Mouse (Mus musculus): ENCODE results near the gene Comp. TPM values are rescaled to one million over a fixed set of nuclear protein-coding genes. Genes with fewer than 3 reads are reported as not detected.

Gene Comp
- polyA plus RNA-seq, 1 experiment from 2014 or later, result 0.14 TPM

DNA sequence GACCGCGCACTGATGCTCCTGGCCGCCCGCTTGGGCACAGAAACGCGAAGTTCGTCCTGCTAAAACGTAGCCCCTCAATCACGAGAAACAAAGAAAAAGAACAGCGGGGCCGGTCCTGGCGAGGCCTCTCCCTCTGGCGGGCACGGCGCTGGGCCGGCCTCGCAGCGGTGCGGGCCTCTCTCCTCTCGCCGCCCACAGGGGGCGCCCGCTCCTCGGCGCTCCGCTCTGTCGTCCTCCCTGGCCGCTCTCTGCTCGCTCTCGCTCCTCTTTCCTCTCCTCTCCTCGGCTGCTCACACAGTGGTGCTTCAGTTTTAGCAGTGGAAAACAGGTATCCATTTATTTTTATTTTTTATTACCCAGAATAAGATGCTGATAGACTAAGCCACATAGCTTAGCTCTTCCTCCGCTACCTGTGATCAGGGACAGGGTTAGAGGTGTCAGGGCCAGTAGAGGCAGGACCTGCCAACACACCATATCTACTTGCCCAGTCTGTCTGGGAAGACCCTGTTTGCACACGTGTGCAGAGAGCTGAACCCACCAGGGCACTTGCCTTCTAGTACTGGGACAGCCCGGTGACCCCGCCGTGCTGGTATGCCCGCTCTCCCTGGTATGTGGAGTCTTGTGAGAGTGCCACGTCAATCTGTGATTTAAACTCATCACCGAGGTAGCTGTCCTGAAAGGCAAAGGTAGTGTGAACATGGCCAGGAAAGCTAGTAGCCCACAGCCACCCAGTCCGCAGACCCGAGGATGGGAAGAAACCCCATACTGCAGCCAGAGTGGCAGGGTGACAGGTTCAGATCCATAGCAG, 41.1 kb upstream of the Comp start:
- Histone ChIP-seq H3K36me3 (ENCODE audit: control insufficient read depth, insufficient read depth, low read length) (peaks cover 60% of the 10 kb centered on the region), H3K4me3 (ENCODE audit: low read length) (no peak overlapping the region), H3K4me1 (ENCODE audit: control insufficient read depth, insufficient read depth, low read length) (peaks cover 20% of the 10 kb centered on the region), H3K27ac (ENCODE audit: low read depth, low read length) (no peak overlapping the region), H3K27me3 (ENCODE audit: control insufficient read depth, insufficient read depth, low read length) (no peaks in the 10 kb centered on the region), H3K9ac (ENCODE audit: low read depth, low read length) (no peak overlapping the region), H3K9me3 (ENCODE audit: control insufficient read depth, low read length) (no peaks in the 10 kb centered on the region), H3K4me2 (replicated peaks; ENCODE audit: low read depth, low read length) (no peak overlapping the region)
- ATAC-seq (ENCODE audit: low FRiP score, low TSS enrichment), result peak; percentile 72
- WGBS, result 25% methylated on average over 41 of the region's 41 CpGs

DNA sequence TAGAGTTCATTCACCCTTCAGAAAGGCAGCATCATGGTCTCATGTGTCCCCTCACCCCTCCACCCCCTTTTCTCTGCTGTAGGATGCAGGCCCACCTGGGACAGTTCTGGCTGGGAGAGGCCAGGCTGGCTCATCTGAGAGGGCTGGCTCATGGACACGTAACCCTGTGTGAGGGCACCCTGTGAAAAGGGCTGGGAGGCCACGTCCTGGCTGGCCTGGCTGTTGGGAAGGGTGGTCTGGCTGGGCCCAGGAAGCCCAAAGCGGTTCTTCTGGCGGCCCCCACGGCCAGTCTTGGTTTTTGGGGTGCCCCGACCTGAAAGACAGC, 40.5 kb upstream of the Comp start:
- no peak for ATAC-seq (ENCODE audit: low FRiP score, low TSS enrichment)
- no peaks in the 10 kb centered on the region for H3K9me3 ChIP-seq (ENCODE audit: control insufficient read depth, low read length)
- H3K27me3 ChIP-seq (ENCODE audit: control insufficient read depth, insufficient read depth, low read length), result no peaks in the 10 kb centered on the region
- no peak overlapping the region for H3K4me2 ChIP-seq (replicated peaks; ENCODE audit: low read depth, low read length)
- H3K9ac ChIP-seq (ENCODE audit: low read depth, low read length), result no peak overlapping the region
- no peak overlapping the region for H3K27ac ChIP-seq (ENCODE audit: low read depth, low read length)
- WGBS, result 94% methylated on average over 6 of the region's 6 CpGs
- peaks cover 20% of the 10 kb centered on the region for H3K4me1 ChIP-seq (ENCODE audit: control insufficient read depth, insufficient read depth, low read length)
- H3K4me3 ChIP-seq (ENCODE audit: low read length), result no peak overlapping the region
- H3K36me3 ChIP-seq (ENCODE audit: control insufficient read depth, insufficient read depth, low read length), result peaks cover 66% of the 10 kb centered on the region

DNA sequence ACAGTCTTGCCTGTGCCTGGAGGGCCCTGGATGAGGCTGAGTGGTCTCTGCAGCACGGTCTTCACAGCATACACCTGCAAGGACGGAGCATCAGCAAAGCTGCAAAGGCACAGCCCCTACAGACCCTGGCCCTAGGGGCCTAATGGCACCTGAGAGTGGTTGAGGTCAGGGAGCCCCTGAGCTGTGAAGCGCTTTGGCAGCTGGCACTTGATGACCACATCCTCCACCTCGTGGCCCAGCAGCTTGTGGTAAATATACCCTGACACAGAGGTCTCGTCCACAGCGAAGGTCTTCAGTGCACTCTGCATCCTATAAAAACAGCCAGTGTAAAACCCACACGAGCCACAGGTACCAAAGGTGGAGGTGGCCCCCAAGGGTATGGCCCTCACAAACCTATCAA, 34.4 kb upstream of the Comp start:
- no peak overlapping the region for H3K4me3 ChIP-seq (ENCODE audit: low read length)
- H3K9ac ChIP-seq (ENCODE audit: low read depth, low read length), result no peak overlapping the region
- no peaks in the 10 kb centered on the region for H3K9me3 ChIP-seq (ENCODE audit: control insufficient read depth, low read length)
- H3K4me1 ChIP-seq (ENCODE audit: control insufficient read depth, insufficient read depth, low read length), result no peaks in the 10 kb centered on the region
- H3K4me2 ChIP-seq (replicated peaks; ENCODE audit: low read depth, low read length), result no peak overlapping the region
- H3K27ac ChIP-seq (ENCODE audit: low read depth, low read length), result no peak overlapping the region
- no peaks in the 10 kb centered on the region for H3K27me3 ChIP-seq (ENCODE audit: control insufficient read depth, insufficient read depth, low read length)
- ATAC-seq (ENCODE audit: low FRiP score, low TSS enrichment), result no peak
- H3K36me3 ChIP-seq (ENCODE audit: control insufficient read depth, insufficient read depth, low read length), result peaks cover 100% of the 10 kb centered on the region
- 93% methylated on average over 7 of the region's 7 CpGs for WGBS

DNA sequence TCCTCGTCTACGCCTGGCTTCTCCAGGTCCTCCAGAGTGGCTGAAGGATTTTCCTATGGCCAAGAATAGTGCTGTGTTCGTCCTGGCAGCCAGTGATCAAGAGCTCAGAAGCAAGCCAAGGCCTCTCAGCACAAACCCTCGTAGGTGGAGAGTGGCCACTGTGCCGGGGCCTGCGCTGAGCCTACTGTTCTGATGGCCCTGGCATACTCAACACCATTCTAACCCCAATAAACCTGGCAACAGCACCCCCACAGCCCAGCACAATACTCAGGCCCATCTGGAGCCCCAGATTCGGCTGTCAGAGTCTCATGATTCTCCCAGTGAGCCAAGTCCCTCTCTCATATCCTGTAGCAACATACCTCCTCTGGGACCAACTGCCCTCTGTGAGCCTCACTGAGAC, 32.7 kb upstream of the Comp start:
- Histone ChIP-seq H3K4me1 (ENCODE audit: control insufficient read depth, insufficient read depth, low read length) (no peaks in the 10 kb centered on the region), H3K9ac (ENCODE audit: low read depth, low read length) (no peak overlapping the region), H3K27me3 (ENCODE audit: control insufficient read depth, insufficient read depth, low read length) (no peaks in the 10 kb centered on the region), H3K4me3 (ENCODE audit: low read length) (no peak overlapping the region), H3K4me2 (replicated peaks; ENCODE audit: low read depth, low read length) (no peak overlapping the region), H3K36me3 (ENCODE audit: control insufficient read depth, insufficient read depth, low read length) (peaks cover 86% of the 10 kb centered on the region), H3K27ac (ENCODE audit: low read depth, low read length) (no peak overlapping the region), H3K9me3 (ENCODE audit: control insufficient read depth, low read length) (no peaks in the 10 kb centered on the region)
- no peak for ATAC-seq (ENCODE audit: low FRiP score, low TSS enrichment)
- WGBS, result 88% methylated on average over 7 of the region's 7 CpGs

DNA sequence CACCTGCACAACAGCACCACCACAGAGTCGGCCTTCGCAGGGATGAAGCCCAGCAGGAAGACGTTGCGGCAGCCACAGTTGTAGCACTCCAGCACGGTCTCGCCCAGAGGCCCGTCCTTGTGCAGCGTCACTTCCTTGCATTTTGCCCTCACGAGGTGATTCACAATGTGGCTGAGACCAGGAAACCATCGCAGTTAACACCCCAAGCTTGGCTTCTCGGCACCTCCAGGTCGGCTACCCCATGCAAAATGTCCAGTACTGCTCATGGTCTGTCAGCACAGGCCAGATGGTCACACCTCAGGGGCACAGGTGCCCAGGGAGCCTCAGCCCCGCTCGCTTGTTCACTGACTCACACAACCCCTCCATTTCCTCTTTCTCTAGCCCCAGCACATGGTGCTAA, 31.4 kb upstream of the Comp start:
- 92% methylated on average over 14 of the region's 14 CpGs for WGBS

DNA sequence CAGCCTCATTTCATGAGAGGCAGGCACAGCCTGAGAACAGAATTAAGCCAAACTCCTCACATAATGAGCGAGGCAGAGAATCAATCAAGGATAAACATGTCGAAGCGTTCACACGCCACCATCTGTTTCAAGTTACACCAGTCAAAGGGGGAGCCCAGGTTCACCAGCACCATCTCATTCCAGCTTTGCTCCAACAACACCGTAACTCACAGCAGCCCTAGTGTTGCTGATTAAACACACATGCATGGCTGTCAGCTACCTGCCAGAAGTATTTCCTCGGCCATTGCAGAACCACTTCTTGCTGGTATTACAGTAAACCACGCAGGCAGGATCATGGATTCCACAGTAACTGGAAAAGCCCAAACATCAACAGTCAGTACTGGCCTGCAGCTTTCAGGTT, 30.3 kb upstream of the Comp start:
- no peak for ATAC-seq (ENCODE audit: low FRiP score, low TSS enrichment)
- no peaks in the 10 kb centered on the region for H3K27me3 ChIP-seq (ENCODE audit: control insufficient read depth, insufficient read depth, low read length)
- no peak overlapping the region for H3K4me3 ChIP-seq (ENCODE audit: low read length)
- H3K9ac ChIP-seq (ENCODE audit: low read depth, low read length), result no peak overlapping the region
- H3K4me1 ChIP-seq (ENCODE audit: control insufficient read depth, insufficient read depth, low read length), result no peaks in the 10 kb centered on the region
- WGBS, result 63% methylated on average over 7 of the region's 7 CpGs
- H3K27ac ChIP-seq (ENCODE audit: low read depth, low read length), result no peak overlapping the region
- no peak overlapping the region for H3K4me2 ChIP-seq (replicated peaks; ENCODE audit: low read depth, low read length)
- no peaks in the 10 kb centered on the region for H3K9me3 ChIP-seq (ENCODE audit: control insufficient read depth, low read length)
- peaks cover 73% of the 10 kb centered on the region for H3K36me3 ChIP-seq (ENCODE audit: control insufficient read depth, insufficient read depth, low read length)

More for the DNA sequence above, 31.4 kb upstream of the Comp start:
- no peaks in the 10 kb centered on the region for H3K27me3 ChIP-seq (ENCODE audit: control insufficient read depth, insufficient read depth, low read length)
- H3K4me2 ChIP-seq (replicated peaks; ENCODE audit: low read depth, low read length), result no peak overlapping the region
- no peaks in the 10 kb centered on the region for H3K9me3 ChIP-seq (ENCODE audit: control insufficient read depth, low read length)
- no peaks in the 10 kb centered on the region for H3K4me1 ChIP-seq (ENCODE audit: control insufficient read depth, insufficient read depth, low read length)
- peaks cover 82% of the 10 kb centered on the region for H3K36me3 ChIP-seq (ENCODE audit: control insufficient read depth, insufficient read depth, low read length)
- no peak overlapping the region for H3K4me3 ChIP-seq (ENCODE audit: low read length)
- H3K9ac ChIP-seq (ENCODE audit: low read depth, low read length), result no peak overlapping the region
- no peak overlapping the region for H3K27ac ChIP-seq (ENCODE audit: low read depth, low read length)
- no peak for ATAC-seq (ENCODE audit: low FRiP score, low TSS enrichment)

DNA sequence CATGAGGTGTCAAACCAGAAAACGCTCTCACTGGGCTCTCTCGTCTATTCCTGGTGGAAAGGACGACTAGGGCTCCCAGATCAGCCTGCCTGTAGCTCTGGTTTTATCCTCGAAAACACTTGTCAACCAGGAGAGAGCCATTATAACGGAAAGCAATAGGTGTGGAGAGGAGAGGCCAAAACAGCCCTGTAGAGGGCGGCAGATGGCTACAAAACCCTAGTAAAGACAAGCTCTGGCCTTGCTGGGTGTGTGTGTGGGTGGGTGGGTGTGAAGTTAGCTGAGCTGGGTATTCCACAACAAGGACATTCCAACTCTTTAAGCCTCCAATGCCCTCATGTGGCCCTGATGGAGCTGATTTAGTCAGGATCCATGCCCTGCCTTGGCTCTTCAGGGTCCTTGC, 29.7 kb upstream of the Comp start:
- no peak overlapping the region for H3K27ac ChIP-seq (ENCODE audit: low read depth, low read length)
- 49% methylated on average over 6 of the region's 6 CpGs for WGBS

DNA sequence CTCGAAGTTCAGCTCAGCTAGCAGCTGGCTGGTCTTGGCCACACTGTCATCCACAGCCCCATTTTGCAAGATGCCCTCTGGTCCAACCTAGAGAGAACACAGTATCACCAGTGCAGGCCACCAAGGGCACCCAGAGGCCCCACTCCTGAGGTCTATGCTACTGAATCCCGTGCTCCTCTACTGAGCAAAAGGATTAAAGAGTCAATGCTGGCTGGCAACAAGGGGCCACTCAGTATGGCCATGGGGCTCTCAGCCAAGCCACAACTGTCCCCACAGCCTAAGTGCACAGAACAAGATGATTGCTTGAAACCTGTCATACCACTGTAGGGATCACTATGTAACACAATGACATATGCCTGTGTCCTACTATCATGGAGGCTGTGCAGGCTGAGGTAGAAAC, 29.1 kb upstream of the Comp start:
- H3K9me3 ChIP-seq (ENCODE audit: control insufficient read depth, low read length), result no peaks in the 10 kb centered on the region
- no peak for ATAC-seq (ENCODE audit: low FRiP score, low TSS enrichment)
- H3K4me2 ChIP-seq (replicated peaks; ENCODE audit: low read depth, low read length), result no peak overlapping the region
- H3K4me3 ChIP-seq (ENCODE audit: low read length), result no peak overlapping the region
- H3K9ac ChIP-seq (ENCODE audit: low read depth, low read length), result no peak overlapping the region
- H3K4me1 ChIP-seq (ENCODE audit: control insufficient read depth, insufficient read depth, low read length), result no peaks in the 10 kb centered on the region
- no peaks in the 10 kb centered on the region for H3K27me3 ChIP-seq (ENCODE audit: control insufficient read depth, insufficient read depth, low read length)
- 90% methylated on average over 2 of the region's 2 CpGs for WGBS
- peaks cover 73% of the 10 kb centered on the region for H3K36me3 ChIP-seq (ENCODE audit: control insufficient read depth, insufficient read depth, low read length)
- H3K27ac ChIP-seq (ENCODE audit: low read depth, low read length), result no peak overlapping the region

More for the DNA sequence above, 29.7 kb upstream of the Comp start:
- H3K27me3 ChIP-seq (ENCODE audit: control insufficient read depth, insufficient read depth, low read length), result no peaks in the 10 kb centered on the region
- no peak overlapping the region for H3K9ac ChIP-seq (ENCODE audit: low read depth, low read length)
- ATAC-seq (ENCODE audit: low FRiP score, low TSS enrichment), result no peak
- H3K4me1 ChIP-seq (ENCODE audit: control insufficient read depth, insufficient read depth, low read length), result no peaks in the 10 kb centered on the region
- H3K4me3 ChIP-seq (ENCODE audit: low read length), result no peak overlapping the region
- H3K4me2 ChIP-seq (replicated peaks; ENCODE audit: low read depth, low read length), result no peak overlapping the region
- H3K36me3 ChIP-seq (ENCODE audit: control insufficient read depth, insufficient read depth, low read length), result peaks cover 73% of the 10 kb centered on the region
- no peaks in the 10 kb centered on the region for H3K9me3 ChIP-seq (ENCODE audit: control insufficient read depth, low read length)

DNA sequence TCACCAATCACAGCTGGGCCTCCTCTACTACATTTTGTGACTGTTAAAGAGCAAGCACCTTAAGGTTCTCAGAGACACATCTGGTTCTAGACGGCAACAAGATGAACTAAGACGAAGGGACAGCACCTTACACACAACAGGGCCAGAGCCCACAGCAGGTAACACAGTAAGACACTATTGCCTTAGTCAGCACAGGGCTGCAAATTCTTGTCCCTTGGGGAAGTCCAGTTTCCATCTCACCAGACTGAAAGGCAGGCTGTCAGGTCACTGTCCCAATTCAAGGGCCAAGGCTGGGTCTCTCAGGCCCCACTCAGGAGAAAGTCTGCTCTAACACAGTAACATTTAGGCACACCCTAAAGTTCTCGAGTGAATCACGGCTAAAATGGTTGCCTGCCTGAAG, 25.9 kb upstream of the Comp start:
- peaks cover 25% of the 10 kb centered on the region for H3K4me1 ChIP-seq (ENCODE audit: control insufficient read depth, insufficient read depth, low read length)
- WGBS, result 81% methylated on average over 4 of the region's 4 CpGs
- H3K4me3 ChIP-seq (ENCODE audit: low read length), result no peak overlapping the region
- no peak overlapping the region for H3K27ac ChIP-seq (ENCODE audit: low read depth, low read length)
- ATAC-seq (ENCODE audit: low FRiP score, low TSS enrichment), result no peak
- H3K4me2 ChIP-seq (replicated peaks; ENCODE audit: low read depth, low read length), result no peak overlapping the region
- H3K27me3 ChIP-seq (ENCODE audit: control insufficient read depth, insufficient read depth, low read length), result no peaks in the 10 kb centered on the region
- no peak overlapping the region for H3K9ac ChIP-seq (ENCODE audit: low read depth, low read length)
- H3K36me3 ChIP-seq (ENCODE audit: control insufficient read depth, insufficient read depth, low read length), result peaks cover 53% of the 10 kb centered on the region
- H3K9me3 ChIP-seq (ENCODE audit: control insufficient read depth, low read length), result no peaks in the 10 kb centered on the region
